Mouse (Mus musculus): ENCODE measurements around the gene Dnm2.

DNA sequence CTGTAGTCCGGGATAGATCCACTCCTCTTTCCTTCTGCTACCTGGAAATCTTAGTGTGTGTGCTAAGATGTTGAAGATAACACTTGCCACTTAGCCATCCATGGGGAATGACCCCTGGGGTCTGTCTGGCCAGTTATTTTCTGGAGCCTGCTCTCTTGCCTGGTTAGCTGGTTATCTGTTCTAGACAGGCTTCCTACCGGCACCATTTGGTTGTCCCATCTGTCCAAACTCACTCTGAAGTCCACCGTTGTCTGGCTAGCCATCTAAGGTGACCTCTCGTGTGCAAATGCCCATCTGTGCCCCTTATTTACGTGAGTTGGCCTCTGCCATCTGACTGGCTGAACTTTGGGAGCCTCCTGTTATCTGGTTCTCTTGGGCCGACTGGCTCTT is 843 bp downstream of the Dnm2 start:
- TF ChIP-seq POLR2A (IDR thresholded peaks at IDR 0.05; ENCODE audit: borderline replicate concordance, extremely low read depth, insufficient read depth, insufficient read length, poor library complexity, severe bottlenecking) (no peak), CTCF (IDR thresholded peaks at IDR 0.05; ENCODE audit: borderline replicate concordance, extremely low read depth, insufficient read depth, insufficient read length) (no peak)

Measured in brain, embryonic 14.5 days (tissue).